Mouse (Mus musculus) gastrocnemius, postnatal 25 days (tissue): ENCODE data around the gene Olfr55. TPM values are rescaled to one million over a fixed set of nuclear protein-coding genes. Genes with fewer than 3 reads are reported as not detected.
"Not testable (repeated sequence)": the region's sequence is repeated elsewhere in the genome, so short reads cannot be mapped to it uniquely, and the experiment has no call there.

Experiments used
- DNase-seq: peaks from one replicate; pipeline ENCODE4 v3.0.0; 2022
- long read RNA-seq, 2 experiments: library from polyadenylated mRNA; stranded (forward); transcript quantifications; one replicate each; pipeline ENCODE4 v2.0.0; 2021
- total RNA-seq, 2 experiments: library from RNA; stranded (reverse); gene quantifications; 1 replicate in 1 of 2; 2 replicates in 1 of 2; pipeline ENCODE4 v1.2.3; 2021

Olfr55 gene
- total RNA-seq = not detected
- long read RNA-seq, experiment 1 = 0 reads
- long read RNA-seq, experiment 2 = 0 reads

DNA sequence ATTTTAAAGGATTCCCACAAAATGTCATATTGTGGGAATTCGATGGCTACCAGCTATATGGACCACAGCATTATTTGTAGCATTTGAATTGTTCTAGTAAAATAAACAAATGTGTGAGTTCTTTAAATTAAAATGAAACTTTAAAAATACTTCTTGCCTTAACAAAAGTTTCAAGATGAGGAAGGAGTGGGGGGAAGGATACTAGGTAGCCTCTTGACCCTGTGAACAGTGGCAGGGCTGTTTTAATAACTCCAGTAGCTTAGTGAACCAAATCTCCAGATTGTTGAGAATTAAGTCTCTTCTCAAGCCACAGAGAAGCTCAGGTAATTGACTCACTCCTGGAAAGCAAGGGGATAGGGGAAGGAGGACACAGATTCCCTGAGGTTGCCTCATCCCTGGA is at the start of gene Olfr55:
Olfr55 (plus strand) TSS at position 301 of the 400 bp plus-strand sequence.
- DNase-seq = not testable (repeated sequence)

DNA sequence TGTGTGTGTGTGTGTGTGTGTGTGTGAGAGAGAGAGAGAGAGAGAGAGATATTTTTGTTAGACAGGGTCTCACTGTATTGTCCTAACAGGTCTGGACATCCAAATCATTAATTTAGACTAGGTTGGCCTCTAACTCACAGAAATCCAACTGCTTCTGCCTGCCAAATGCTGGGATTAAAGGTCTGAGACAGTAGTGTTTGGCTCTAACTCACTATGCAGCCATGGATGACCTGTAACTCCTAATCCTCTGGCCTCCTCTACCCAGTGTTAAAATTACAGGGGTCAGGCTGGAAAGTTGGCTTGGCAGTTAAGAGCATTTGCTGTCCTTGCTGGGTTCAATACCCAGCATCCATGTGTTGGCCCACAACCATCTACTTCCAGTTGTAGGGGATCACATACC is 43.7 kb upstream of the Olfr55 start:
- no peak for DNase-seq

DNA sequence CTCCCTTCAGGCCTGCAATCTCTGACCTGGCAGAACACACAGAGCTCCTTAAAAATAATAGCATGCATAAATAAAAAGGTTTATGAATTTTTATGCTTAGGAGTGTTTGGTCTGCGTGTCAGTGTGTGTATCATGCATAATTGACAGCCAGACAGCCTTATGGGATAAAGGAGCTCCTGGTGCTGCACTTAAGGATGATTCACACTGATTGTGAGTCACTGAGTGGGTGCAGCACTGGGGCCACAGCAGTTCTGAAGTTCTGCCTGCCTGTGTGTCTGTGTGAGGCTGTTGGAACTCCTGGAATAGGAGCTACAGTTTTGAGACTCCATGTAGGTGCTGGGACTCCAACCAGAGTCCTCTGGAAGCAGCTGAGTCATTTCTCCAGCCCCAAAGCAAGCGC is 42.0 kb upstream of the Olfr55 start:
- no peak for DNase-seq

DNA sequence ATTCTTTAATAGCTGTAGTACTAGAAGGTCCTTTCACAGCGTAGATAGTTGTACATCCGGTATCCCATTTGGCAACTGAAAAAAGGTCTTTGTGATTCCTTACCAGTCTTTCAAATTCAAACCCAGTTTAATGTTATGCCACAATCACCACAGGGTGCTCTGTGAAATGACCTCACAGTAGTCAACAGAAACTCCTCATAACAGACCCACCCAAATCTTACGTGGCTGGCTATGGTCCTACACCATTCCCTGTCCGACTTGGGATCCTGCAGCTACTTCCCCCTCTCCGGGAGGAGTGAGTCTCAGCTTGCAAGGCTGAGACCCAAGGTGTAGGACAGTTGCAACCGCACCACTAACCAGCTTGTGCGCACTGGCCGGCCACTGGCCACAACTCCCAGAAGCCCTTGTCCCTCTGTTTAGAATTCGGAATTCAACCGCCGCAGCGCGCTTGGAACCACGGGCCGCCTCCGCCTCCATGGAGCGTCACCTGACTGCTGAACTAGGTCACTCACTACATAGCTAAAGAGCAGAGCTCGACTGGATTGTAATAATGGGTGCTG is 28.9 kb upstream of the Olfr55 start, which contains the start of gene Morc2b:
Morc2b (minus strand) TSS at position 423 of the 560 bp plus-strand sequence.
- no peak for DNase-seq

DNA sequence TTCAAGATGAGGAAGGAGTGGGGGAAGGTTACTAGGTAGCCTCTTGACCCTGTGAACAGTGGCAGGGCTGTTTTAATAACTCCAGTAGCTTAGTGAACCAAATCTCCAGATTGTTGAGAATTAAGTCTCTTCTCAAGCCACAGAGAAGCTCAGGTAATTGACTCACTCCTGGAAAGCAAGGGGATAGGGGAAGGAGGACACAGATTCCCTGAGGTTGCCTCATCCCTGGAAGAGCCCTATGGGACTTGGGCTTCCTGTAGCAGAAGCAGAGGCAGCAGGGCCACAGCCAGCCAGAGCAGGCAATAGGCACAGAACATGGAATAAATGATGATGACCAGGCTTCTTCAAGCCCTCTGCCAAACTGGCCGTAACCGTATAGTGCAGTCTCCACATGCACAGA is 22.8 kb downstream of the Olfr55 start, which contains the start of gene Olfr239:
Olfr239 (plus strand) TSS at position 301 of the 400 bp plus-strand sequence.
- not testable (repeated sequence) for DNase-seq

DNA sequence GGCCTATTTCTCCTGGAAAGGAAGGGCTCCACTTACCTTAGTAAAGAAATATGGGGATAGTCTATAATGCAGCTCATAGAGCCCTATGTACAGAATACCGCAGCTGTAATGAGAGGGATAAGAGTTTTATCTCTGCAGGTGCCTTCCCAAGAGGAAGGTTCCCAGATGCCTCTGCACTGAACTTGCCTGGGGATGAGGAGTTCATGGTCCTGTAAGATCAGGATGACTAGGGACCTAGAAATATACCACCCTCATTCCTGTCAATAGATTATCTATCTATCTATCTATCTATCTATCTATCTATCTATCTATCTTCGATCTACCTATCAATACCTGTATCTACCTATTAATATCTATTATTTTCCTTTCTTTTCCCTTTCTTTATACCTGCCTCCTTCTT is 53.3 kb downstream of the Olfr55 start, which contains the start of gene Olfr1564:
Olfr1564 (minus strand) TSS at position 101 of the 400 bp plus-strand sequence.
- no peak for DNase-seq

Other genes with a start within 250 kb of the Olfr55 start
- gene Cyp4f13, start 221.0 kb upstream of the Olfr55 start, total RNA-seq = 1 to 10 TPM; 7.8 to 8.2 TPM
- gene Zfp472, start 202.6 kb upstream of the Olfr55 start, total RNA-seq = 1 to 10 TPM in 1 of 2 experiments, under 1 TPM in 1; 0.87 to 1.1 TPM
- gene Zfp952, start 175.3 kb upstream of the Olfr55 start, total RNA-seq = 1 to 10 TPM; 3.4 to 4.6 TPM
- 1 to 10 TPM; 1.7 to 2.8 TPM for gene Zfp763, start 135.0 kb upstream of the Olfr55 start, total RNA-seq
- gene 4921501E09Rik, start 100.4 kb upstream of the Olfr55 start, total RNA-seq = not detected
- 1 to 10 TPM; 3.2 to 3.9 TPM for gene Zfp563, start 79.1 kb upstream of the Olfr55 start, total RNA-seq
- under 1 TPM; 0.16 to 0.41 TPM for gene Morc2b, start 28.8 kb upstream of the Olfr55 start, total RNA-seq
- gene Olfr239, start 22.9 kb downstream of the Olfr55 start, total RNA-seq = not detected
- gene Olfr1564, start 53.2 kb downstream of the Olfr55 start, total RNA-seq = under 1 TPM; 0.18 to 0.19 TPM
- gene Zfp955a, start 86.7 kb downstream of the Olfr55 start, total RNA-seq = 1 to 10 TPM; 5.0 to 5.1 TPM
- gene Olfr63, start 96.2 kb downstream of the Olfr55 start, total RNA-seq = not detected
- 10 to 100 TPM; 10.4 to 10.9 TPM for gene Zfp955b, start 121.1 kb downstream of the Olfr55 start, total RNA-seq
- 1 to 10 TPM; 2.6 to 2.8 TPM for gene Zfp81, start 190.4 kb downstream of the Olfr55 start, total RNA-seq
- 1 to 10 TPM; 3.3 to 4.7 TPM for gene Zfp101, start 226.2 kb downstream of the Olfr55 start, total RNA-seq